Mouse (Mus musculus) cerebellum, adult 9-10 months (tissue): Measurements from ENCODE around the gene Kcnk7.
A peak's percentile ranks its signal among the peaks of the same experiment; 100 is the strongest.

Experiments used
- DNase-seq: peaks from one replicate; pipeline ENCODE4 v3.0.0; 2022

The Kcnk7 gene

GRCm38 (mm10) chr19:5726961-5727578 lies 22.9 kb downstream of the Kcnk7 start:
- no peak for DNase-seq

GRCm38 (mm10) chr19:5727701-5728100 lies 23.5 kb downstream of the Kcnk7 start:
- peak; percentile 89 for DNase-seq

- peak; percentile 69 for DNase-seq
Observed at GRCm38 (mm10) chr19:5728631-5729443, 24.7 kb downstream of the Kcnk7 start.

GRCm38 (mm10) chr19:5729444-5729815 lies 25.3 kb downstream of the Kcnk7 start, which contains the start of gene Fam89b:
Fam89b (minus strand) TSS chr19:5729653.
- DNase-seq = peak; percentile 83

- DNase-seq = peak; percentile 70
Observed at GRCm38 (mm10) chr19:5730314-5731186, 26.4 kb downstream of the Kcnk7 start.

- peak; percentile 94 for DNase-seq
Observed at GRCm38 (mm10) chr19:5731264-5731978, 27.3 kb downstream of the Kcnk7 start.

GRCm38 (mm10) chr19:5734325-5734724 lies 30.2 kb downstream of the Kcnk7 start:
- DNase-seq = no peak

- DNase-seq = no peak
Observed at GRCm38 (mm10) chr19:5739446-5739845, 35.3 kb downstream of the Kcnk7 start.

GRCm38 (mm10) chr19:5740320-5741317 lies 36.5 kb downstream of the Kcnk7 start, which contains the start of gene Ltbp3:
Ltbp3 (plus strand) TSS chr19:5740904.
- peak; percentile 73 for DNase-seq

GRCm38 (mm10) chr19:5741641-5742240 lies 37.6 kb downstream of the Kcnk7 start:
- DNase-seq = peak; percentile 83

- DNase-seq = no peak
Observed at GRCm38 (mm10) chr19:5742241-5742641, 38.1 kb downstream of the Kcnk7 start.

- peak; percentile 70 for DNase-seq
Observed at GRCm38 (mm10) chr19:5743576-5743975, 39.4 kb downstream of the Kcnk7 start.

- DNase-seq = no peak
Observed at GRCm38 (mm10) chr19:5745756-5746710, 41.9 kb downstream of the Kcnk7 start.

GRCm38 (mm10) chr19:5746907-5747363 lies 42.8 kb downstream of the Kcnk7 start:
- DNase-seq = no peak

- no peak for DNase-seq
Observed at GRCm38 (mm10) chr19:5749476-5749875, 45.3 kb downstream of the Kcnk7 start.

GRCm38 (mm10) chr19:5750951-5751350 lies 46.8 kb downstream of the Kcnk7 start:
- no peak for DNase-seq

GRCm38 (mm10) chr19:5751742-5752141 lies 47.6 kb downstream of the Kcnk7 start:
- DNase-seq = no peak

GRCm38 (mm10) chr19:5756321-5756985 lies 52.3 kb downstream of the Kcnk7 start:
- no peak for DNase-seq
